Mouse (Mus musculus) forebrain, postnatal 0 days (tissue): Measurements from ENCODE around the gene Znhit6. TPM values are rescaled to one million over a fixed set of nuclear protein-coding genes. Genes with fewer than 3 reads are reported as not detected.
A peak's percentile ranks its signal among the peaks of the same experiment; 100 is the strongest.

Experiments
- ATAC-seq: fragments of 200-750 bp; cut with Nextera tagmentation; 2 replicates; pipeline ENCODE4 v1.8.0; 2017; ENCODE audit warnings: mild to moderate bottlenecking, moderate library complexity
- DNase-seq: peaks from one replicate; pipeline ENCODE4 v3.0.0-alpha.2; 2015
- H3K27ac ChIP-seq: fragments of 300-500 bp; sonication (generic); 2 replicates; pipeline ENCODE4 v1.5.1; 2014; ENCODE audit warnings: low read depth, mild to moderate bottlenecking, antibody characterized with exemption, low read length, moderate library complexity, mixed read lengths
- H3K27me3 ChIP-seq: fragments of 300-500 bp; sonication (generic); 2 replicates; pipeline ENCODE4 v1.6.1; 2014; ENCODE audit warnings: mild to moderate bottlenecking, low read length, mixed read lengths; ENCODE audit not compliant: insufficient read depth
- H3K36me3 ChIP-seq: fragments of 300-500 bp; sonication (generic); 2 replicates; pipeline ENCODE4 v1.6.1; 2014; ENCODE audit warnings: mild to moderate bottlenecking, moderate library complexity; ENCODE audit not compliant: insufficient read depth
- H3K4me1 ChIP-seq: fragments of 300-500 bp; sonication (generic); 2 replicates; pipeline ENCODE4 v1.6.1; 2014; ENCODE audit warnings: antibody characterized with exemption; ENCODE audit not compliant: insufficient read depth
- H3K4me2 ChIP-seq: fragments of 300-500 bp; sonication (generic); 2 replicates; pipeline ENCODE4 v1.6.1; 2014; ENCODE audit warnings: low read depth, mild to moderate bottlenecking, moderate library complexity
- H3K4me3 ChIP-seq: fragments of 300-500 bp; sonication (generic); 2 replicates; pipeline ENCODE4 v1.5.1; 2014; ENCODE audit warnings: low read depth, low read length, mixed read lengths
- H3K9ac ChIP-seq: fragments of 300-500 bp; sonication (generic); 2 replicates; pipeline ENCODE4 v1.6.1; 2014; ENCODE audit warnings: mild to moderate bottlenecking
- H3K9me3 ChIP-seq: fragments of 300-500 bp; sonication (generic); 2 replicates; pipeline ENCODE4 v1.6.1; 2016; ENCODE audit warnings: low read length
- CTCF ChIP-seq: sonication (generic); IDR thresholded peaks from 2 replicates; pipeline ENCODE4 v1.5.1; 2016; ENCODE audit warnings: antibody characterized with exemption, control low read depth, low read depth
- WGBS: fragments of 180-500 bp; shearing (Covaris S2); extraction: QIAGEN DNeasy Blood & Tissue Kit; methylation state at CpG from one replicate; pipeline ENCODE4 v1.1.7; 2014; 5-methylcytosine and 5-hydroxymethylcytosine counted together
- polyA plus RNA-seq: library from polyadenylated mRNA; unstranded; fragments of >200 nt; fragmentation: Nextera tagmentation; extraction: Ambion mirVana; gene quantifications from 2 replicates; pipeline ENCODE4 v1.2.1, GENCODE M21; 2015
- total RNA-seq: library from RNA; depleted of rRNA; stranded (reverse); fragments of >200 nt; gene quantifications from 2 replicates; pipeline ENCODE4 v1.2.3, GENCODE M21; 2014

The Znhit6 gene
- total and polyA plus RNA-seq, 2 experiments from 2014 or later: 15.8 to 32.6 TPM

DNA sequence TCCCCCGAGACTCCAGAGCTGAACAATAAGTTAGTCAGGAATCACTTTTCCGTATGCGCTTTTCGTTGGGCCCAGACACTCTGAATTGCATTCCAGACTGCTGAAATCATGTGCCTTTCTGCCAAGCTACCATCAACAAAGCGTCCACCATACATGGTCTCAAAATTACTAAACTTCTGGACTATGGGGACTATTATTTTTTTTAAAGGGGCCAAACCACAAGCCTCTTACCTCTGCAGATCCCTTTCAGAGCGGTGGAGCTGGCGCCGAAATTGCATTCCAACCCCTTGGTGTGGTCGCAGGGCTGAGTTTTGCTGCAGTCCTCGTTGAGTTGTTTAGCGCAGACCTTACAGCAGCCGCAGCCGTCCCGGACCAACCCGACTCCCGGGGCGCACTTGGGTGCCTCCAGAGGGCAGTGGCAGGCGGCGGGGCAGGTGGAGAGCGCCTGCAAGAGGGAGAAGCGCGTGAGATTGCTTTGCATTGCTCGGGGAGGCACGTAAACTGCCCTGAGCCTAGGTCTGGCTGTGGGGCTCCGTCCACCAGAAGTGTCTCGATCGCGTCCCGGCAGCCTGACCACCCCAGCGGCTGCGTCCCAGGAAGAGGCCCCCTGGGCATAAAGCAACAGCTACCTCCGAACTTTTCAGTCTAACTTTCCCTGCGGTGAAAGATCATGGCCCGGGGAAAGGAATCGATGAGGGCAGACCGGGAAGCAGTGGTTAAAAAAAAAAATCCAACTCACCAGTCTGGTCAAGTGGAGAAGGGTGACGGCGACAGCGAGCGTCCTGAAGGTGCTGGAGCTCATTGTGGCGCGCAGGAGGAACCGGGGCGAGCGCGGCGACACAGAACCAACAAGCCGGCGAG is 73.2 kb downstream of the Znhit6 start:
- ATAC-seq (no peak), DNase-seq (peak; percentile 39)
- H3K9me3 ChIP-seq: no peaks in the 10 kb centered on the region
- peak; percentile 40; the same call in 1 of the 2 replicates for TF ChIP-seq CTCF
- peak overlapping the region; percentile 56 for H3K9ac ChIP-seq
- no peak overlapping the region; the same call in 1 of the 2 replicates for H3K27ac ChIP-seq
- 3% methylated on average over 49 of the region's 49 CpGs for WGBS
- H3K36me3 ChIP-seq: no peaks in the 10 kb centered on the region
- peaks cover 21% of the 10 kb centered on the region for H3K27me3 ChIP-seq
- H3K4me1 ChIP-seq: peaks cover 17% of the 10 kb centered on the region
- H3K4me2 ChIP-seq: peak overlapping the region; percentile 82
- H3K4me3 ChIP-seq: peak overlapping the region; percentile 54

DNA sequence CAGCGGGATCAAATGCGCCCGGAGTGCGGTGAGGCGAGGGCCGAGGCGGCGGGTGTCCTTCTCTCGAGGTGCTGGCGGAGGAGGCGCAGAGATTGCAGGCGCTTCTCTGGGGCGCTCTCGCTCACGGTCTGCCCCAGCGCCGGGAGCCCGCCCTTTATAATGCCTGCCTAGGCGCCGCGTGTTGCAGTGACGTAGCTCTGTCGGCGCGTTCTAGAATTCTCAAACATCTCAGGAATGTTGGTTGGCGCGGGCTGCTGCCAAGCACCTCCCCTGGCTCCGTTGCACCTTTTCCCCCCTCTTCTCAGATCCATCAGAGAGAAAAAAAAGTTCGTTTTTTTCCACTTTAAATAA is 73.8 kb downstream of the Znhit6 start, which contains the start of gene Ccn1:
Gene Ccn1, minus strand, starts transcription at position 130 of the 351 bp plus-strand sequence.
- peak; percentile 67 for ATAC-seq

DNA sequence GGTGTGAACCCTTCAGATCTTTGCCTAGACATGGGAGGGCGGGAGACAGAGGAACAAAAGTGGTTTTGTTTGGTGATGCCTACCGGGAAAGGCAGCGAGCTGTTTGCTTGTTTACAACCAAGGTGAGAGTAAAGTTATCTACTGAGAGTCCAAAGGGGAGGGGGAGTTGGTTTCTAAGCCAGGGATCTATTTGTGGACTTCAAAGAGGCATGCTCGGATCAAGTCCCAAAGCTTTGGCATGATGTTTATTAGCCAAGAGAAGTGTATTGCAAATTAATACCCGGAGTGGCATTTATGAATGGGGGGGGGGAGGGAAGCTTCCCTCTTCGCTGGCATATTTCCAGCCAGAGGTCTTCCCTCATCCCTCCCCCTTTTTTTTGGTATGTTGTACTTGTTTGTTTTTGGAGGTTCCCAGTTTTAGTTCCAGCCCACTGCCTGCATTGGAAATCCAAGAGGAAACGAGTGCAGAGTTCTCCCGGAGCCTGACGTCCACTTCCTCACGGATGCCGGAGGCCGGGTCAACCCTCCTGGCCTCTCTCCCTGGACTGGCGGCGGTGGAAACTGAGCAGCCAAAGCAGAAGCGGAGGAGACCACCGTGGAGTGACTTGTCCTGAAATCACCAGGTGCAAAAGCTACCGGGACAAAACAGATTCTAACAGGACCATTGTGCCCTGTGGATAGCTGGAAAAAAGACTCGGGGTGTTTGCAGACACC is 74.5 kb downstream of the Znhit6 start:
- DNase-seq (peak; percentile 30), ATAC-seq (no peak)
- Histone ChIP-seq H3K9me3 (no peaks in the 10 kb centered on the region), H3K4me3 (peak overlapping the region; percentile 54), H3K4me1 (peaks cover 17% of the 10 kb centered on the region), H3K27me3 (peaks cover 21% of the 10 kb centered on the region), H3K4me2 (peak overlapping the region; percentile 82), H3K36me3 (no peaks in the 10 kb centered on the region), H3K27ac (no peak overlapping the region), H3K9ac (no peak overlapping the region)
- TF ChIP-seq CTCF: no peak
- under 1% methylated on average over 18 of the region's 18 CpGs for WGBS

More for the DNA sequence above, 73.8 kb downstream of the Znhit6 start, which contains the start of gene Ccn1:
- Histone ChIP-seq H3K9me3 (no peaks in the 10 kb centered on the region), H3K36me3 (no peaks in the 10 kb centered on the region), H3K9ac (peak within 1 kb of the TSS; percentile 56), H3K4me3 (peak within 1 kb of the TSS; percentile 54), H3K27ac (no peak within 1 kb of the TSS; the same call in 1 of the 2 replicates), H3K4me2 (peak within 1 kb of the TSS; percentile 82), H3K27me3 (peaks cover 21% of the 10 kb centered on the region), H3K4me1 (peaks cover 17% of the 10 kb centered on the region)
- no peak for TF ChIP-seq CTCF
- WGBS: 2% methylated on average over 29 of the region's 29 CpGs
- peak; percentile 73 for DNase-seq

DNA sequence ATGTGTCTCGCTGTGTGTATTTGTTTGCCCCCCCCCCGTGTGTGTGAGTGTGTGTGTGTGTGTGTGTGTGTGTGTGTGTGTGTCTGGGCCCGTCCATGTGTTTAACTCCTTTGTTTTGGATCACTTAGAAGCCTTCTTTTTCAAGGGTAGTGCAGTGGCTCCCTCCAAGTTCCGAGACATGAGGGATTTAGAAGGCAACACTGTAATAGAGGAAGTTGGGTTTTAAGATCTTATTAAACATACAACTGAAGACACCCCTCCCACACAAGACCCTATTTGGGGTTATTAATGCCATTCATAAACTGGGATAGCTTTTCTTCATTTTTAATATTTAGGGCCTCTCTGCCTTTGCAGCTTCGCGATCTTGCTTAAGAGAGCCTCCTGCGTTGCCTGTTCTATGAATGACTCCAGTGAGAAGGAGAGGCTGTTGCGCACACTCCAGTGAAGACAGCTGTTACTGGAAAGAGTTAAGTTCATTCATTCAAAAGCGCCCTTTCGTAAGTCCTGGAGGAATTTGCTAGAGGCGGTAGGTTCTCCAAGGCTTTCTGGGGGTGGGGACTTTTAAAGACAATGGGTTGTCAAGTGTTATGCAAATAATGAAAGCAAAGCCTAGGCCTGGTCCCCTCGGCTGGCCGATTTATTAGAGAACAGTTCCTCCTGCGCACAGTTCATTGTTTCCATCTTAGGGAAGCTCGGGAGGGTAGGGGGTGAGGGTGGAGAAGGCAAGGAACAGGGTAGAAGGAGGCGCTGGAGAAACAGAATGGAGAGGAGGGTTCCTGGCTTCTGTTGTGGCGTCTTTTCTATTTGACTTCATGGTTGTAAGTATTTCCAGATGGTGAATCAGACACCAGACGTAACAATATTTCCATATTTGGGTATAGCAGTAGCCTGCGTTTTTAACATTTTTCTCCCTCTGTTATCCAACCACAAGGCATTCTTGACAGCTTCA is 75.3 kb downstream of the Znhit6 start:
- Histone ChIP-seq H3K4me3 (peak overlapping the region; percentile 54), H3K27ac (peak overlapping the region; percentile 54; the same call in 1 of the 2 replicates), H3K27me3 (peaks cover 21% of the 10 kb centered on the region), H3K9ac (no peak overlapping the region; the same call in 1 of the 2 replicates), H3K4me2 (peak overlapping the region; percentile 82), H3K9me3 (no peaks in the 10 kb centered on the region), H3K4me1 (peaks cover 17% of the 10 kb centered on the region), H3K36me3 (no peaks in the 10 kb centered on the region)
- peak; percentile 61 for ATAC-seq
- TF ChIP-seq CTCF: no peak
- 9% methylated on average over 19 of the region's 19 CpGs for WGBS
- peak; percentile 75 for DNase-seq

DNA sequence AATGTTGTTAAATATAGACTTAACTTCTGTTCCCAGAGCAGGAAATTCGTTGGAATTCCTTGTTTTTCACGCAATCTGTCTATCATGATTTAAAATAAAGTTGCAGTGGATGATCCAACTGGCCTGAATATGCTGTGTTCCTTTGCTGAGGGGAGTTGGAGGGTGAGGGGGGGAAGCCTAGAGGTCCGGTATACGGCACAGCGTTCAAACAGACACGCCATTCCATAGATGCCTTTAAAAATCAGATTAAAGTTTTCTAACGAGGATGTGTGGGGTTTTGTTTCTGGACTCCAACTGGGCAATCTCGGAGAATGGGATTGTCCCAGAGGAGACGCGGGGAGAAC is 75.9 kb downstream of the Znhit6 start:
- Histone ChIP-seq H3K9me3 (no peaks in the 10 kb centered on the region), H3K4me2 (peak overlapping the region; percentile 82), H3K27me3 (peaks cover 21% of the 10 kb centered on the region), H3K4me3 (0 out of 2 replicates have a peak overlapping the region, but pooled peaks have one; percentile 5), H3K4me1 (peaks cover 17% of the 10 kb centered on the region), H3K36me3 (no peaks in the 10 kb centered on the region), H3K27ac (no peak overlapping the region), H3K9ac (no peak overlapping the region)
- DNase-seq: no peak
- ATAC-seq: no peak
- 7% methylated on average over 10 of the region's 10 CpGs for WGBS
- no peak for TF ChIP-seq CTCF
